7 mouse cellular contexts compared by ENCODE assay signal in the genomic region with DNA sequence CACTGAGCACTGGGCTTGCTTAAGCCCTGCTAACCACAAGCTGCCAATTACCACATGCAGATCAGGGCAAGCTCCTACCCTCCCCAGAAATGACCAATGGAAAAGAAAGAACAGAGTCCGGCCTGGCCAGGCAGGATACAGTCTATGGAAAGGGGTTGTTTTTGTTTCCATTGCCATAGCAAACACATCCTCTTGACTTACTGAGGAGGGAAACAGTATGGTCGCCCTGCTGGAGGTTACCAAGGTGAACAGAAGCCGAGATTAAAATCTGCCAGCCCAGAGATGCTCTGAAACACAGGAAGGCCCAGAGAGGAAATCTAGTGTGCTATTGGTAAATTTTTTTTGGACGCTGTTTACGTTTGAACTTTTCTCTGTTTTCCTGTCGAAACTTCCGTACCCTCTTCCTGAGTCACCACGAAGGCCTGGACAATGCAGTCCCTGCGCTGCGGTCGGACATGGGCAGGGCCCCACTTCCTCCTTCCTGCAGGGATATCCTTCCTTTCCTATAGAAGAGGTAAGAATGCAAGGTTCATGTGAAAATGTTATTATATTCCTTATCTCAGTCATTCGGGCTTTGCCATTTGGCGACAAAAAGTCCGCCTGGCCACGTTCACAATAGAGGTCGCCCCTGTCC. TPM values are rescaled to one million over a fixed set of nuclear protein-coding genes. Genes with fewer than 3 reads are reported as not detected.
DNase-seq lines count a peak whose midpoint lies in the region; ATAC-seq lines count a peak whose summit lies in the region.

No protein-coding gene starts in this region.

- H3K9me3 ChIP-seq in embryonic facial prominence, embryonic 10.5 days, result no peaks in the 10 kb centered on the region
- no peaks in the 10 kb centered on the region for H3K9me3 ChIP-seq in liver, embryonic 15.5 days (replicated peaks)

- H3K4me2 ChIP-seq in liver, embryonic 15.5 days, result peak overlapping the region; percentile 15; the same call in 1 of the 2 replicates

- WGBS in embryonic facial prominence, embryonic 10.5 days, result 81% methylated on average over 16 of the region's 16 CpGs
- WGBS in liver, embryonic 15.5 days (ENCODE audit: insufficient replicate concordance), result 20% methylated on average over 16 of the region's 16 CpGs

- DNase-seq in T-cell, adult 2 months (ENCODE audit: low spot score), result peak; percentile 59
- peak; percentile 18 for DNase-seq in embryonic facial prominence, embryonic 10.5 days (ENCODE audit: low spot score)
- DNase-seq in induced T-regulatory cell, adult 2 months (ENCODE audit: low read depth), result peak; percentile 82
- peak; percentile 41 to 52 for DNase-seq in spleen, postnatal 36 days (ENCODE audit: low spot score in 2 of 2)
- DNase-seq in cerebellum, postnatal 10 days, result no peak
- no peak for DNase-seq in frontal cortex, postnatal 25 days (ENCODE audit: low spot score in 2 of 2)

- peak; percentile 67 for ATAC-seq in liver, embryonic 15.5 days (ENCODE audit: insufficient read depth)

- no peaks in the 10 kb centered on the region for H3K27me3 ChIP-seq in embryonic facial prominence, embryonic 10.5 days (replicated peaks; ENCODE audit: low read depth, poor library complexity, severe bottlenecking)
- H3K27me3 ChIP-seq in liver, embryonic 15.5 days, result no peaks in the 10 kb centered on the region

- no peak overlapping the region for H3K4me3 ChIP-seq in embryonic facial prominence, embryonic 10.5 days
- no peak overlapping the region for H3K4me3 ChIP-seq in liver, embryonic 15.5 days (replicated peaks)

- no peak overlapping the region for H3K9ac ChIP-seq in liver, embryonic 15.5 days

- H3K27ac ChIP-seq in embryonic facial prominence, embryonic 10.5 days (replicated peaks), result no peak overlapping the region; the same call in 1 of the 2 replicates
- peak overlapping the region; percentile 41 for H3K27ac ChIP-seq in liver, embryonic 15.5 days (replicated peaks)

- peaks cover 15% of the 10 kb centered on the region; the same call in 1 of the 2 replicates for H3K4me1 ChIP-seq in embryonic facial prominence, embryonic 10.5 days
- peaks cover 7% of the 10 kb centered on the region; the same call in 1 of the 2 replicates for H3K4me1 ChIP-seq in liver, embryonic 15.5 days (replicated peaks)

- no peaks in the 10 kb centered on the region for H3K36me3 ChIP-seq in embryonic facial prominence, embryonic 10.5 days (replicated peaks)
- no peaks in the 10 kb centered on the region for H3K36me3 ChIP-seq in liver, embryonic 15.5 days (replicated peaks)

RNA-seq across cellular contexts. Expression of gene Elk3, which starts 25.0 kb away (rescaled TPM):
- polyA plus RNA-seq in embryonic facial prominence, embryonic 10.5 days (2016; fragmentation: Nextera tagmentation; extraction: Ambion mirVana), result 25.3 and 30.6 TPM in 2 replicates
- 4.3 and 5.1 TPM in 2 replicates for polyA plus RNA-seq in liver, embryonic 15.5 days (2015; fragmentation: Nextera tagmentation; extraction: Ambion mirVana)

Comparison
In these comparisons a context has a peak if more than half of its experiments do, and no peak if none do; other contexts are left out.
1. DNase-seq: peak in T-cell, adult 2 months (single experiment), embryonic facial prominence, embryonic 10.5 days (single experiment), induced T-regulatory cell, adult 2 months (single experiment) and spleen, postnatal 36 days (2 of 2); none in cerebellum, postnatal 10 days (0 of 2) and frontal cortex, postnatal 25 days (0 of 2).